Mouse (Mus musculus) embryonic facial prominence, embryonic 12.5 days (tissue): ENCODE data around the gene Spen. TPM values are rescaled to one million over a fixed set of nuclear protein-coding genes. Genes with fewer than 3 reads are reported as not detected.

ENCODE experiments used
- ATAC-seq: fragments of 200-750 bp; cut with Nextera tagmentation; 2 replicates; pipeline ENCODE4 v1.8.0; 2017; ENCODE audit not compliant: insufficient number of reproducible peaks, insufficient read depth, low FRiP score, low TSS enrichment
- H3K27ac ChIP-seq: fragments of 300-500 bp; sonication (generic); 2 replicates; pipeline ENCODE4 v1.5.1; 2016; ENCODE audit warnings: mild to moderate bottlenecking
- H3K27me3 ChIP-seq: fragments of 300-500 bp; sonication (generic); 2 replicates; pipeline ENCODE4 v1.6.1; 2016; ENCODE audit warnings: mild to moderate bottlenecking, moderate library complexity
- H3K36me3 ChIP-seq: fragments of 300-500 bp; sonication (generic); 2 replicates; pipeline ENCODE4 v1.6.1; 2016; ENCODE audit warnings: mild to moderate bottlenecking
- H3K4me1 ChIP-seq: fragments of 300-500 bp; sonication (generic); 2 replicates; pipeline ENCODE4 v1.6.1; 2016
- H3K4me2 ChIP-seq: fragments of 300-500 bp; sonication (generic); replicated peaks from 2 replicates; pipeline ENCODE4 v1.6.1; 2016; ENCODE audit warnings: mild to moderate bottlenecking, moderate library complexity
- H3K4me3 ChIP-seq: fragments of 300-500 bp; sonication (generic); 2 replicates; pipeline ENCODE4 v1.5.1; 2016; ENCODE audit warnings: mild to moderate bottlenecking
- H3K9ac ChIP-seq: fragments of 300-500 bp; sonication (generic); 2 replicates; pipeline ENCODE4 v1.6.1; 2016; ENCODE audit warnings: mild to moderate bottlenecking, moderate library complexity
- H3K9me3 ChIP-seq: fragments of 300-500 bp; sonication (generic); 2 replicates; pipeline ENCODE4 v1.6.1; 2016; ENCODE audit warnings: mild to moderate bottlenecking, moderate library complexity
- WGBS: fragments of 180-500 bp; shearing (Covaris S2); methylation state at CpG from one replicate; pipeline ENCODE4 v1.1.7; 2016; 5-methylcytosine and 5-hydroxymethylcytosine counted together
- polyA plus RNA-seq: library from polyadenylated mRNA; unstranded; fragments of >200 nt; fragmentation: Nextera tagmentation; extraction: Ambion mirVana; gene quantifications from 2 replicates; pipeline ENCODE4 v1.2.1, GENCODE M21; 2016

The Spen gene
- polyA plus RNA-seq: 15.0 and 15.9 TPM in 2 replicates

DNA sequence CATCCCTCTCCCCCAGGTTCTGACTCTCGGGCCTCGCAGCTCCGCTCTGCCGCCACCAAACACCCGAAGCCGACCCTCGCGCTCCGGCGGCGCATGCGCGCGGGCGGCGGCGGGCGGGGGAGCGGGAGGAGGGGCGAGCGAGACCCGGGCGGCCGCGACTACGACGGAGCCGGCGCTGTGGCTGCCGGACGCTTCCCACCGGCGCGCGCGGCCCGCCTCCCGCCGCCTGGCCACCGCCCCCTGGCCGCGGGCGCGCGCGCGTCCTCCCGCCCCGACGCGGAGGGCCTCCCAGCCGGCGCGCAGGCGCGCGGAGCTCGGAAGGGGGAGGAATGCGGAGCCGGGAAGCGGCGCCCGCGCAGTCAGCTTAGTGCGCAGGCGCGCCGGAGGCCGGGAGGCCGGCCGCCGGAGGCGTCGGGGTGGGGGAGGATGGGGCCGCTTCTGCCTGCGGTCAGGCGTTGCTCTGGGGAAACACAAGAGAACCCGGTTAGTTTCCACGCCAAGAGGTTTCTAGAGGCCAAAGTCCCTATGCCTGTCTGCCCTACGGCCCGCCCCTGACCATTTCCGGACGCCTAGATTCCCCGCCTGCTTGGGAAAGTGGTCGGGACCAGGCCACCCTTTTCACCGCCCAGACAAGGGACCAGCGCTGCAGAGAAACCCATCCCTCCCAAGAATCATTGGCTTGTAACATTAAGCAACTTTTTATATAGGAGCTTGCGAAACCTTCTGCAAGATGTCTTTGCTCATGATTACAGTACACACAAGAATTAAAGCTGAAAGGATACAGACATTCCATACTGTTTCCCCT lies at the start of gene Spen:
Gene Spen (minus strand): TSS at position 190 of the 805 bp plus-strand sequence.
- Histone ChIP-seq H3K4me1 (peaks cover 17% of the 10 kb centered on the region), H3K9ac (peak within 1 kb of the TSS; percentile 97), H3K4me3 (peak within 1 kb of the TSS; percentile 85), H3K4me2 (peak within 1 kb of the TSS; percentile 93), H3K36me3 (no peaks in the 10 kb centered on the region), H3K27me3 (no peaks in the 10 kb centered on the region), H3K9me3 (no peaks in the 10 kb centered on the region), H3K27ac (peak within 1 kb of the TSS; percentile 97)
- WGBS: under 1% methylated on average over 46 of the region's 88 CpGs
- peak; percentile 80 for ATAC-seq

DNA sequence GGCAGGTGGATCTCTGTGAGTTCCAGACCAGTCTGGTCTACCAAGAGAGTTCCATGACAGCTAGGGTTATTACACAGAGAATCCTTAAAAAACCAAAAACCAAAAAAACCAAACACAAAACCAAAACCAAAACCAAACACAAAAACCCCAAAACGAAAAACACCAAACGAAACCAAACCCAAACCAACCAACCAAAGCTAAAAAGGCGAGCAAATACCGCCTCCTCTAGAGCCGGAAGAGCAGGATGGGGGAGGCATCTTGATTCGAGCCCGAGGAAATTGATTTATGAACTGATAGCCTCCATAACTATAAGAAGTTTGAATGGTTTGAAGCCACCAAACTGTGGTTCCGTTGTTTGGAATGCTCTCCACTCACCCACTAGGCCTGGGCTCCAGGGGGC lies 45.5 kb upstream of the Spen start:
- H3K27me3 ChIP-seq: no peaks in the 10 kb centered on the region
- ATAC-seq: no peak
- H3K4me3 ChIP-seq: no peak overlapping the region
- no peak overlapping the region for H3K9ac ChIP-seq
- H3K4me1 ChIP-seq: no peaks in the 10 kb centered on the region
- WGBS: 94% methylated on average over 8 of the region's 8 CpGs
- H3K9me3 ChIP-seq: no peaks in the 10 kb centered on the region
- no peak overlapping the region for H3K4me2 ChIP-seq
- peaks cover 66% of the 10 kb centered on the region for H3K36me3 ChIP-seq
- no peak overlapping the region for H3K27ac ChIP-seq

DNA sequence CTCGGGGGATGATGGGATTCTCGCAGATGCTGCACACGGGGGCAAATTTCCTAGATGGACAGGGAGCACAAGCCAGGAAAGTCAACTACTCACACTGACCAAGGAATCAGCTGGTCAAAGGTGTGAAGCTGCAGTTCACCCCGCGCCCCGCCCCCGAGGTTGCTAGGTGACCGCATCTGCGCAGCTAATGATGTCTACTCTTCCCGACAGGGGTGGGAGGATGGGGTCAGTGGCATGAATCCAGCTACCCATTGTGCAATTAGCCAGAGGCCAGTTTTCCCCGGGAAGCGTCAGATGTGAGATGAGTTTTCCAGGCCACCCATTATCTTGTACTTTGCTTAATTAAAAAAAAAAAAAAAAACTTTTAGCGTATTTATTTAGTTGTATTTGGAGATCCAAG lies 42.7 kb upstream of the Spen start:
- no peaks in the 10 kb centered on the region for H3K27me3 ChIP-seq
- no peak overlapping the region for H3K4me3 ChIP-seq
- H3K9me3 ChIP-seq: no peaks in the 10 kb centered on the region
- no peak for ATAC-seq
- H3K9ac ChIP-seq: no peak overlapping the region
- 88% methylated on average over 13 of the region's 13 CpGs for WGBS
- no peaks in the 10 kb centered on the region for H3K4me1 ChIP-seq
- no peak overlapping the region for H3K27ac ChIP-seq
- H3K4me2 ChIP-seq: no peak overlapping the region
- peaks cover 69% of the 10 kb centered on the region for H3K36me3 ChIP-seq

DNA sequence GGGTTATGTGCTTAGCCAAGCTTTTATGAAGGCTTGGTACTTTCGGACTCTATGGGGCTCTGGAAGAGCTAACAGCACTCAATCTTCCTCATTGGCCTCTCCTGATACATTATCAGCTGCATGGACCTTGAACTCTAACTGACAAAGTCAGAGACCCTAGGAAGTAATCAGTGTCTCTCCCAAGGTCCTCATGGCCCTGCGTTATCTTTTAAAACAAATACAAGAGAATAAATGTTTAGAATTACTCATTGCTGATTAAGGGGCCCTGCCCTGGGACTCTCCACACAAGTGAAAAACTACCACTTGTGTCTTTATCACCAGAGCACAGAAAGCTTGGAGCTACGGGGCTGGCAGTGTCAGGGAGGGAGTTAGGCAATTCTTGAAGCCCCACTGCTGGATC lies 40.4 kb upstream of the Spen start:
- no peak overlapping the region for H3K4me2 ChIP-seq
- no peaks in the 10 kb centered on the region for H3K27me3 ChIP-seq
- ATAC-seq: no peak
- peaks cover 57% of the 10 kb centered on the region for H3K36me3 ChIP-seq
- no peak overlapping the region for H3K27ac ChIP-seq
- H3K4me1 ChIP-seq: 0 out of 2 replicates have a peak, but pooled peaks cover 4% of the 10 kb centered on the region
- H3K9me3 ChIP-seq: no peaks in the 10 kb centered on the region
- H3K4me3 ChIP-seq: no peak overlapping the region
- WGBS: 76% methylated on average over 3 of the region's 3 CpGs
- H3K9ac ChIP-seq: no peak overlapping the region

DNA sequence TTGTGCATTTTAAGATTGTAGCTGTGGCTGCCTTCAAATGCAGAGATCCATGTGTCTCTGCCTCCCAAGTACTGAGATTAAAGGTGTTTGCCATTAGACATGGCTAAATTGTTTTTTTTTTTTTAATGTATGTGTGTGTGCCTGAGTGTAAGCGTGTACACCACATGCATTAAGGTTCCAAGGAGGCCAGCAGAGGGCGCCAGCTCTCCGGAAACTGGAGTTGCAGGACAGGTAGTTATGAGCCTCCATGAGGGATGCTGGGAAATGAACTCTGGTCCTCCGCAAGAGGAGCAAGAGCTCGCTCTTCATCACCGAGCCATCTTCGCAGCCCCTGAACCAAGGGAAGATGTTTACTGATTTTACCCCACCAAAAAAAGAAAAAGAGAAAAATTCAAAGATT lies 38.5 kb upstream of the Spen start:
- Histone ChIP-seq H3K9ac (no peak overlapping the region), H3K27ac (no peak overlapping the region), H3K4me1 (0 out of 2 replicates have a peak, but pooled peaks cover 4% of the 10 kb centered on the region), H3K36me3 (peaks cover 43% of the 10 kb centered on the region), H3K4me3 (no peak overlapping the region), H3K4me2 (no peak overlapping the region), H3K9me3 (no peaks in the 10 kb centered on the region), H3K27me3 (no peaks in the 10 kb centered on the region)
- no peak for ATAC-seq
- WGBS: 95% methylated on average over 7 of the region's 7 CpGs

DNA sequence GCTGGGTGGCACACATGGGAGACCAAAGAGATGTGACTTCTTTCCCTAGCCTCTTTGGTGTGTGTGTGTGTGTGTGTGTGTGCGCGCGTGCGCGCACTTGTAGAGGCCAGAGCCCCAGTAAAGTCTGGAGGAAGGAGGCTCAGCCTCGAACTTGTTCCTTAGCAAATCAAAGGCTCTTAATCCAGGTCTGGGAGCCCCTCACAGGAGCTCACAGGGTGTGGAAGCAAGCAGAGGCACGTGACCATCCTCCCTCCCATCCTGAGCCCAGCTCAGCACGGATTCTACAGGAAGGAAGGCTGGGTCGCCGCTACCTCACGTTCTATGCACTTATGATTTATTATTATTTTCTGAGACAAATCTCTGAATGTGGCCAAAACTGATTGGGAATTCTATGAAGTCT lies 38.0 kb upstream of the Spen start:
- no peak for ATAC-seq
- H3K9me3 ChIP-seq: no peaks in the 10 kb centered on the region
- no peak overlapping the region for H3K9ac ChIP-seq
- H3K27me3 ChIP-seq: no peaks in the 10 kb centered on the region
- 0 out of 2 replicates have a peak, but pooled peaks cover 4% of the 10 kb centered on the region for H3K4me1 ChIP-seq
- H3K36me3 ChIP-seq: peaks cover 42% of the 10 kb centered on the region
- no peak overlapping the region for H3K4me2 ChIP-seq
- H3K4me3 ChIP-seq: no peak overlapping the region
- 80% methylated on average over 11 of the region's 11 CpGs for WGBS
- no peak overlapping the region for H3K27ac ChIP-seq

DNA sequence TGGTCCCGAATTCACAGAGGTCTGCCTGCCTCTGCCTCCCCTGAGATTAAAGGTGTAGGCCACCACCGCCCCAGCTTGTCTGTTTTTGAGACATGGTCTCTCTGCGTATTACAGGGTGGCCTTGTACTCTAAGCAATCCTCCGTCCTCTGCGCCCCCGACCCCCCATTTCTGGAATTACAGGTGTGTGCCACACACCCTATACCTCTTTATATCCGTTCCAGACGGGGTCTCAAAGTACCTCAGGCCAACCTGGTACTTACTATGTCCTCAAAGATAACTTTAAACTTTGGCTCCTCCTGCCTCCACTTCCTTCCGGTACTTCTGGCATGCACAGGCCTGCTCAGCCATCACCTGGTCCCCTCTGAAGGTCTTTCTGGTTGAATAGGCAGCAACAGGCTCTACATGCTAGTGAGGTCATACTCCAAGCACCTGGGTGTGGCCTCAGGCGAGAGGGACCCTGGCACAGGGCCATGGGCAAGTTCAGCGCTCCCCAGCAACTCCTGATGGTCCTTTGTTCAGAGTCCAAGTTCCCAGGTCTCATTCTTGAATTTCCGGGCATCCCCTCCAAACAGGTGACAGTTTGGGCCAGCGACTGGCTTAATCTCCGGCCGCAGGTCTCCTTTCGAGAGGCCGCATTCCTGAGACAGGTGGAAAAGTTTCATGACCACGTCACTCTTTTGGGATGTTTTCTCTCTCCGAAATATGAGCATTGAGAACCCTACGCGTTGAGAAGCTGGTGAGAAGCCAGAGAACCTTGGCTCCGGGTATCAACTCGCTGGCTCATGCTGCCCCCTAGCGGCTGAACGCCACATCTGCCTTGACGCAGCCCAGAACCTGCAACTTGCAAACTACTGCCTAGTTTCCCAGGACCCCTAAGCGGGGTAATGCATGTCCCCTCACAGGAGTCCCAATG lies 36.6 kb upstream of the Spen start:
- no peaks in the 10 kb centered on the region for H3K27me3 ChIP-seq
- no peak overlapping the region for H3K9ac ChIP-seq
- H3K4me3 ChIP-seq: no peak overlapping the region
- no peaks in the 10 kb centered on the region for H3K9me3 ChIP-seq
- peaks cover 31% of the 10 kb centered on the region for H3K36me3 ChIP-seq
- no peak overlapping the region for H3K27ac ChIP-seq
- 0 out of 2 replicates have a peak, but pooled peaks have one; percentile 32 for ATAC-seq
- 0 out of 2 replicates have a peak overlapping the region, but pooled peaks have one; percentile 17 for H3K4me2 ChIP-seq
- 0 out of 2 replicates have a peak, but pooled peaks cover 4% of the 10 kb centered on the region for H3K4me1 ChIP-seq
- 39% methylated on average over 27 of the region's 27 CpGs for WGBS

GRCm38 (mm10) chr4:141573359-141573966 lies 35.1 kb upstream of the Spen start:
- no peak for ATAC-seq
- H3K36me3 ChIP-seq: peaks cover 19% of the 10 kb centered on the region
- no peaks in the 10 kb centered on the region for H3K27me3 ChIP-seq
- no peak overlapping the region for H3K4me3 ChIP-seq
- 0 out of 2 replicates have a peak, but pooled peaks cover 4% of the 10 kb centered on the region for H3K4me1 ChIP-seq
- no peak overlapping the region for H3K4me2 ChIP-seq
- H3K9ac ChIP-seq: no peak overlapping the region
- 58% methylated on average over 6 of the region's 6 CpGs for WGBS
- no peak overlapping the region for H3K27ac ChIP-seq
- H3K9me3 ChIP-seq: no peaks in the 10 kb centered on the region

GRCm38 (mm10) chr4:141572668-141573358 lies 34.4 kb upstream of the Spen start:
- H3K9me3 ChIP-seq: no peaks in the 10 kb centered on the region
- H3K4me2 ChIP-seq: no peak overlapping the region
- H3K36me3 ChIP-seq: peaks cover 12% of the 10 kb centered on the region
- no peak for ATAC-seq
- no peaks in the 10 kb centered on the region for H3K27me3 ChIP-seq
- no peak overlapping the region for H3K4me3 ChIP-seq
- WGBS: 68% methylated on average over 7 of the region's 7 CpGs
- H3K9ac ChIP-seq: no peak overlapping the region
- no peak overlapping the region for H3K27ac ChIP-seq
- H3K4me1 ChIP-seq: 0 out of 2 replicates have a peak, but pooled peaks cover 4% of the 10 kb centered on the region

GRCm38 (mm10) chr4:141571934-141572333 lies 33.5 kb upstream of the Spen start:
- no peaks in the 10 kb centered on the region for H3K27me3 ChIP-seq
- H3K27ac ChIP-seq: no peak overlapping the region
- no peak overlapping the region for H3K4me3 ChIP-seq
- no peak overlapping the region for H3K9ac ChIP-seq
- peaks cover 3% of the 10 kb centered on the region for H3K36me3 ChIP-seq
- 76% methylated on average over 10 of the region's 10 CpGs for WGBS
- 0 out of 2 replicates have a peak, but pooled peaks cover 4% of the 10 kb centered on the region for H3K4me1 ChIP-seq
- H3K4me2 ChIP-seq: no peak overlapping the region
- H3K9me3 ChIP-seq: no peaks in the 10 kb centered on the region
- no peak for ATAC-seq

DNA sequence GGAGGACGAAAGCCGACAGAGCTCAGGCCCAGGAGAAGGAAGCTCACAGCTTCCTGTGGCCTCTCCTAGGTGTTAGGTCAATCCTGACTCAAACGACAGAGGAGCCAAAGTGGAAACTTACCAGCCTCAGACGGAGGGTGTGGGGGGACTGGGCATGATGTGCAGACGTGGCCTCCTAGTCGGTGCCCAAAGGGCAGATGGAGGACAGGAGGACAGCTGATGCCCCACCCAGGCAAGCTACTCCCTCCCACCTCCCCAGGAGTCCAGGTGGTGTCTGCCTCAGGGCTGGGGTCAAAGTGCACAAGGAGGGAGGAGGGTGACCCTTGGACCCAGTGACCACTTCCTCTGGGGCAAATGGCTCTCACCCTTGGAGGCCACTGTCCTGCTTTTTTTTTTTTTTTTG lies 32.9 kb upstream of the Spen start:
- no peaks in the 10 kb centered on the region; the same call in none of the 2 replicates for H3K36me3 ChIP-seq
- H3K27ac ChIP-seq: no peak overlapping the region
- no peak for ATAC-seq

More for the DNA sequence above, 32.9 kb upstream of the Spen start:
- no peaks in the 10 kb centered on the region for H3K27me3 ChIP-seq
- 61% methylated on average over 6 of the region's 6 CpGs for WGBS
- no peak overlapping the region for H3K4me3 ChIP-seq
- no peak overlapping the region for H3K9ac ChIP-seq
- no peak overlapping the region for H3K4me2 ChIP-seq
- no peaks in the 10 kb centered on the region for H3K9me3 ChIP-seq
- H3K4me1 ChIP-seq: 0 out of 2 replicates have a peak, but pooled peaks cover 4% of the 10 kb centered on the region
